Comparison of ENCODE assay signal across 25 mouse cellular contexts in the genomic region with DNA sequence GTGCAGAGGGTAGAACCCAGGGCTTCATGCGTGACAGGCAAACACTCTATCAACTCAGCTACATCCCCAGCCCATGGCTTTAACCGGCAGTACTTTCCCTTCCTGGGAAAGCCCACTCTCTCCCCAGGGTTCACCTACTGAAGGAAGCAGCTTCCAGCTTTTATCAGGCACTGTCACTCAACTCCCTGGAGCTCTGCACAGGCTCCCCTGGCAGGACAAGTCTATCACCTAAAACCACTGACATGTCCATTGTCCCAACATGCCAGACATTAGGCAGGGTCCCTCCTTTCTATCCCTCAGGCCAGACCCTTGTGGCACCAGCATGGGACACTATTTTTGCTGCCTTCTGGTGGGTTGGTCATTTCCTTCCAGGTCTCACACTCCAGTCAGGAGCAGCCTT. TPM values are rescaled to one million over a fixed set of nuclear protein-coding genes. Genes with fewer than 3 reads are reported as not detected.
DNase-seq lines count a peak whose midpoint lies in the region; ATAC-seq and TF ChIP-seq lines count a peak whose summit lies in the region.
"Had no signal": no experiment of that assay in that cellular context is flagged by ENCODE, and none has a peak within 500 bp of the region (broad histone marks: within the 10 kb centered on the region; RNA-seq: fewer than 3 reads in every experiment).

No protein-coding gene starts in this region.

- DNase-seq in heart, adult 2 months, result no peak
- DNase-seq in heart, postnatal 14 days, result no peak
- no peak for DNase-seq in kidney, adult 2 months
- DNase-seq: adrenal gland, adult 2 months; adrenal gland, postnatal 14 days; cerebellum, adult 11 months; cerebellum, adult 2 months; cerebellum, adult 9-11 months; cerebellum, postnatal 25 days; forebrain, postnatal 0 days; gastrocnemius, adult 2 months; gastrocnemius, postnatal 14 days; kidney, adult 11 months; kidney, adult 9 months had no signal

- H3K79me2 ChIP-seq in heart, adult 2 months (replicated peaks; ENCODE audit: control insufficient read depth, insufficient read depth, low read length), result no peaks in the 10 kb centered on the region

- H3K4me2 ChIP-seq in heart, embryonic 12.5 days, result 0 out of 2 replicates have a peak overlapping the region, but pooled peaks have one; percentile 1
- H3K4me2 ChIP-seq in heart, embryonic 15.5 days, result no peak overlapping the region
- no peak overlapping the region for H3K4me2 ChIP-seq in kidney, embryonic 14.5 days (replicated peaks; ENCODE audit: low read depth, low read length)
- H3K4me2 ChIP-seq: embryonic facial prominence, embryonic 12.5 days; embryonic facial prominence, embryonic 15.5 days; hindbrain, embryonic 13.5 days; intestine, embryonic 15.5 days had no signal

- no peaks in the 10 kb centered on the region for H3K27me3 ChIP-seq in heart, embryonic 12.5 days (replicated peaks)
- H3K27me3 ChIP-seq in heart, adult 2 months (ENCODE audit: control insufficient read depth, insufficient read depth, low read length), result no peaks in the 10 kb centered on the region
- H3K27me3 ChIP-seq in heart, embryonic 15.5 days, result no peaks in the 10 kb centered on the region
- H3K27me3 ChIP-seq in kidney, embryonic 14.5 days (ENCODE audit: control insufficient read depth, insufficient read depth, low read length), result no peaks in the 10 kb centered on the region
- H3K27me3 ChIP-seq in kidney, adult 2 months (replicated peaks; ENCODE audit: control insufficient read depth, insufficient read depth, low read length), result no peaks in the 10 kb centered on the region
- H3K27me3 ChIP-seq: embryonic facial prominence, embryonic 12.5 days; embryonic facial prominence, embryonic 15.5 days; hindbrain, embryonic 13.5 days; intestine, embryonic 15.5 days had no signal

- TF ChIP-seq EP300 in heart, adult 2 months (IDR thresholded peaks at IDR 0.05; ENCODE audit: insufficient read depth, low read depth, low read length), result no peak

- intact Hi-C loops in heart, adult 2 months (cut with DNase I), result no loop called here
- intact Hi-C loops in heart, postnatal 14 days (cut with DNase I), result no loop called here

- ATAC-seq in heart, embryonic 12.5 days (ENCODE audit: insufficient number of reproducible peaks, low FRiP score), result peak; percentile 56; the same call in 1 of the 2 replicates
- no peak; the same call in 1 of the 2 replicates for ATAC-seq in heart, embryonic 15.5 days (replicated peaks; ENCODE audit: insufficient number of reproducible peaks, insufficient read depth, low FRiP score, low read depth)
- 0 out of 2 replicates have a peak, but pooled peaks have one; percentile 49 for ATAC-seq in kidney, embryonic 14.5 days (ENCODE audit: low FRiP score, low TSS enrichment)
- ATAC-seq: CD4-positive, CD25-positive, alpha-beta regulatory T cell, adult 4 months; forebrain, embryonic 14.5 days; forebrain, postnatal 0 days; hindbrain, embryonic 16.5 days; intestine, embryonic 15.5 days had no signal

- H3K27ac ChIP-seq in heart, embryonic 12.5 days (ENCODE audit: poor library complexity, severe bottlenecking), result peak overlapping the region; percentile 69
- H3K27ac ChIP-seq in heart, adult 2 months, result no peak overlapping the region
- H3K27ac ChIP-seq in heart, embryonic 15.5 days, result peak overlapping the region; percentile 10; the same call in 1 of the 2 replicates
- H3K27ac ChIP-seq in kidney, embryonic 14.5 days (ENCODE audit: low read depth, low read length), result no peak overlapping the region
- no peak overlapping the region; the same call in 1 of the 2 replicates for H3K27ac ChIP-seq in kidney, adult 2 months (ENCODE audit: insufficient read depth, low read depth, low read length)
- H3K27ac ChIP-seq: embryonic facial prominence, embryonic 12.5 days; embryonic facial prominence, embryonic 15.5 days; gastrocnemius, adult 2 months; hindbrain, embryonic 10.5 days; hindbrain, embryonic 13.5 days; intestine, embryonic 15.5 days had no signal

- no peak for TF ChIP-seq POLR2A in heart, adult 2 months (IDR thresholded peaks at IDR 0.05; ENCODE audit: insufficient read depth, low read depth, low read length)
- no peak for TF ChIP-seq POLR2A in kidney, adult 2 months (IDR thresholded peaks at IDR 0.05; ENCODE audit: low read depth, low read length)

- WGBS in heart, embryonic 12.5 days, result 15% methylated on average over 2 of the region's 2 CpGs
- WGBS in heart, adult 2 months, result 39% methylated on average over 2 of the region's 2 CpGs
- 43% methylated on average over 2 of the region's 2 CpGs for WGBS in heart, embryonic 15.5 days
- WGBS in kidney, embryonic 14.5 days, result 25% methylated on average over 2 of the region's 2 CpGs
- 58% methylated on average over 2 of the region's 2 CpGs for WGBS in kidney, adult 2 months

- no peak overlapping the region for H3K9ac ChIP-seq in heart, embryonic 12.5 days
- H3K9ac ChIP-seq in heart, adult 2 months (ENCODE audit: low read depth, low read length), result no peak overlapping the region
- no peak overlapping the region for H3K9ac ChIP-seq in heart, embryonic 15.5 days
- H3K9ac ChIP-seq in kidney, embryonic 14.5 days (ENCODE audit: low read depth, low read length), result no peak overlapping the region
- H3K9ac ChIP-seq: embryonic facial prominence, embryonic 12.5 days; embryonic facial prominence, embryonic 15.5 days; forebrain, postnatal 0 days; hindbrain, embryonic 13.5 days; intestine, embryonic 15.5 days had no signal

- H3K4me1 ChIP-seq in heart, embryonic 12.5 days (replicated peaks), result peaks cover 81% of the 10 kb centered on the region
- H3K4me1 ChIP-seq in heart, adult 2 months (ENCODE audit: control insufficient read depth, insufficient read depth, low read length), result peaks cover 3% of the 10 kb centered on the region
- peaks cover 52% of the 10 kb centered on the region for H3K4me1 ChIP-seq in heart, embryonic 15.5 days (replicated peaks)
- no peaks in the 10 kb centered on the region for H3K4me1 ChIP-seq in kidney, embryonic 14.5 days (ENCODE audit: control insufficient read depth, insufficient read depth, low read length)
- H3K4me1 ChIP-seq in kidney, adult 2 months (ENCODE audit: control insufficient read depth, insufficient read depth, low read length), result peaks cover 74% of the 10 kb centered on the region

- no peak overlapping the region for H3K4me3 ChIP-seq in heart, embryonic 12.5 days
- no peak overlapping the region for H3K4me3 ChIP-seq in heart, adult 2 months
- no peak overlapping the region for H3K4me3 ChIP-seq in heart, embryonic 15.5 days
- no peak overlapping the region for H3K4me3 ChIP-seq in kidney, embryonic 14.5 days (ENCODE audit: low read length)
- H3K4me3 ChIP-seq in kidney, adult 2 months (ENCODE audit: insufficient read depth, low read depth, low read length), result no peak overlapping the region
- H3K4me3 ChIP-seq: embryonic facial prominence, embryonic 12.5 days; embryonic facial prominence, embryonic 15.5 days; gastrocnemius, adult 2 months; hindbrain, embryonic 10.5 days; hindbrain, embryonic 13.5 days; intestine, embryonic 15.5 days had no signal

- TF ChIP-seq CTCF in heart, adult 2 months (IDR thresholded peaks at IDR 0.05), result no peak
- TF ChIP-seq CTCF in kidney, adult 2 months (conservative IDR thresholded peaks at IDR 0.05; ENCODE audit: insufficient read depth, insufficient read length, low read depth, low read length), result no peak

- H3K36me3 ChIP-seq in heart, embryonic 12.5 days, result no peaks in the 10 kb centered on the region
- H3K36me3 ChIP-seq in heart, adult 2 months (ENCODE audit: control insufficient read depth, insufficient read depth, low read length), result no peaks in the 10 kb centered on the region
- no peaks in the 10 kb centered on the region for H3K36me3 ChIP-seq in heart, embryonic 15.5 days
- no peaks in the 10 kb centered on the region for H3K36me3 ChIP-seq in kidney, embryonic 14.5 days (ENCODE audit: control insufficient read depth, insufficient read depth, low read length)
- no peaks in the 10 kb centered on the region for H3K36me3 ChIP-seq in kidney, adult 2 months (ENCODE audit: control insufficient read depth, insufficient read depth, low read length)
- H3K36me3 ChIP-seq: embryonic facial prominence, embryonic 12.5 days; embryonic facial prominence, embryonic 15.5 days; hindbrain, embryonic 10.5 days; hindbrain, embryonic 13.5 days; intestine, embryonic 15.5 days had no signal

- H3K9me3 ChIP-seq in heart, embryonic 12.5 days (replicated peaks), result no peaks in the 10 kb centered on the region
- no peaks in the 10 kb centered on the region for H3K9me3 ChIP-seq in heart, embryonic 15.5 days (replicated peaks)
- H3K9me3 ChIP-seq in kidney, embryonic 14.5 days (ENCODE audit: control insufficient read depth, low read length), result no peaks in the 10 kb centered on the region
- H3K9me3 ChIP-seq: embryonic facial prominence, embryonic 12.5 days; embryonic facial prominence, embryonic 15.5 days; hindbrain, embryonic 10.5 days; hindbrain, embryonic 13.5 days; intestine, embryonic 15.5 days had no signal

RNA-seq across cellular contexts. Expression of a gene that starts 37.8 kb away (rescaled TPM):
- polyA plus RNA-seq in heart, embryonic 12.5 days (2016; fragmentation: Nextera tagmentation; extraction: Ambion mirVana), result 54.6 and 57.2 TPM in 2 replicates
- 10 to 100 TPM; 28.1 to 31.0 TPM for total RNA-seq in heart, adult 2 months (2021)
- 10.5 and 16.2 TPM in 2 replicates for polyA plus RNA-seq in heart, adult 2 months (2012; rRNA removed)
- polyA plus RNA-seq in heart, embryonic 15.5 days (2015; fragmentation: Nextera tagmentation; extraction: Ambion mirVana), result 31.3 and 32.7 TPM in 2 replicates
- 10 to 100 TPM; 29.6 to 35.1 TPM for total RNA-seq in heart, postnatal 14 days (2021)
- polyA plus RNA-seq in kidney, embryonic 14.5 days (2014; fragmentation: Nextera tagmentation; extraction: Ambion mirVana), result 19.3 and 24.2 TPM in 2 replicates
- 86.3 and 105 TPM in 2 replicates for polyA plus RNA-seq in kidney, adult 2 months (2012; rRNA removed)
- polyA plus RNA-seq: CD4-positive, CD25-positive, alpha-beta regulatory T cell, adult 4 months had no signal

Comparison
In these comparisons a context has a peak if more than half of its experiments do, and no peak if none do; other contexts are left out.
1. H3K27ac ChIP-seq: peak in heart, embryonic 12.5 days (single experiment) and heart, embryonic 15.5 days (single experiment); none in heart, adult 2 months (single experiment), kidney, embryonic 14.5 days (single experiment) and kidney, adult 2 months (single experiment).